Mouse (Mus musculus) E14TG2a.4 (cell line): ENCODE data around the gene Fntb.

Experiments
- CTCF ChIP-seq: conservative IDR thresholded peaks from 2 replicates; pipeline ENCODE4 v1.5.1; 2014; ENCODE audit warnings: low read length
- NANOG ChIP-seq: IDR thresholded peaks from 2 replicates; pipeline ENCODE4 v1.6.1; 2014; ENCODE audit warnings: borderline replicate concordance, low read length, mixed read lengths

DNA sequence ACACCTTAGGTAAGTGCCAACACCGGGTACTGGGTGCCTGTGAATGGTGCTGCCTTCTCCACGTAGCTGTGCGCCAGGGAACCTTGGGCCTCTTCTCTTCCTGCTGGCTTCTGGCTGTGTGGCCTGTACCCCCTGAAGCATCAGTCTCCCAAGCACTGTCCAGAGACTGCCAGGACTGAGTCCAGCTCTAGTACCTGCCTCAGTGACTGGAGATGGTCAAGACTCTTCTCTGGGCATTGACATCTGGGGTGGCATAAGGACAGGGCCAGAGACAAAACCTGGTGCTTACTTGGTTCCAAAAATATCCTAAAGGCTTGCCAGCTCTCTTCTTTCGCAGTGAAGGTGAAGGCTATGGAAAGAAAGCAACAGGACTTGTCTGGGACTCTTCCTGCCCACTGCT is 45.6 kb downstream of the Fntb start:
- TF ChIP-seq CTCF (no peak), NANOG (no peak)
